Mouse (Mus musculus): ENCODE measurements around the gene Uggt1. TPM values are rescaled to one million over a fixed set of nuclear protein-coding genes. Genes with fewer than 3 reads are reported as not detected.
A peak's percentile ranks its signal among the peaks of the same experiment; 100 is the strongest.

Uggt1 gene
- polyA plus RNA-seq, 1 experiment from 2014 or later, result 15.8 TPM

- Histone ChIP-seq H3K27ac (ENCODE audit: low read depth) (peak overlapping the region; percentile 80), H3K9ac (replicated peaks) (peak overlapping the region; percentile 8; the same call in 1 of the 2 replicates), H3K9me3 (ENCODE audit: low read length) (no peaks in the 10 kb centered on the region), H3K27me3 (ENCODE audit: insufficient read depth, low read length) (no peaks in the 10 kb centered on the region), H3K4me1 (ENCODE audit: insufficient read depth) (peaks cover 58% of the 10 kb centered on the region), H3K36me3 (replicated peaks; ENCODE audit: insufficient read depth, low read length) (no peaks in the 10 kb centered on the region), H3K4me2 (ENCODE audit: low read depth, low read length) (peak overlapping the region; percentile 51), H3K4me3 (ENCODE audit: low read depth, low read length) (peak overlapping the region; percentile 35; the same call in 1 of the 2 replicates)
- ATAC-seq, result no peak
- DNase-seq, result no peak
- TF ChIP-seq CTCF (IDR thresholded peaks at IDR 0.05; ENCODE audit: low read depth) (no peak), EP300 (IDR thresholded peaks at IDR 0.05; ENCODE audit: low read depth) (peak; percentile 15; the same call in 1 of the 2 replicates)
- WGBS (ENCODE audit: insufficient replicate concordance), result 19% methylated on average over 4 of the region's 4 CpGs
Observed at GRCm38 (mm10) chr1:36131154-36131553, 113.4 kb downstream of the Uggt1 start.

GRCm38 (mm10) chr1:36130307-36131035 is 114.0 kb downstream of the Uggt1 start:
- H3K4me1 ChIP-seq (ENCODE audit: insufficient read depth), result peaks cover 58% of the 10 kb centered on the region
- peak overlapping the region; percentile 51 for H3K4me2 ChIP-seq (ENCODE audit: low read depth, low read length)
- no peak overlapping the region for H3K4me3 ChIP-seq (ENCODE audit: low read depth, low read length)
- peak; percentile 75 for DNase-seq
- ATAC-seq, result peak; percentile 85
- WGBS (ENCODE audit: insufficient replicate concordance), result 44% methylated on average over 4 of the region's 4 CpGs
- H3K27me3 ChIP-seq (ENCODE audit: insufficient read depth, low read length), result no peaks in the 10 kb centered on the region
- TF ChIP-seq EP300 (IDR thresholded peaks at IDR 0.05; ENCODE audit: low read depth) (peak; percentile 98), CTCF (IDR thresholded peaks at IDR 0.05; ENCODE audit: low read depth) (no peak)
- H3K9me3 ChIP-seq (ENCODE audit: low read length), result no peaks in the 10 kb centered on the region
- H3K36me3 ChIP-seq (replicated peaks; ENCODE audit: insufficient read depth, low read length), result no peaks in the 10 kb centered on the region
- peak overlapping the region; percentile 80 for H3K27ac ChIP-seq (ENCODE audit: low read depth)
- peak overlapping the region; percentile 22; the same call in 1 of the 2 replicates for H3K9ac ChIP-seq (replicated peaks)

- Histone ChIP-seq H3K27ac (ENCODE audit: low read depth) (peak overlapping the region; percentile 80), H3K9ac (replicated peaks) (0 out of 2 replicates have a peak overlapping the region, but pooled peaks have one; percentile 22), H3K36me3 (replicated peaks; ENCODE audit: insufficient read depth, low read length) (no peaks in the 10 kb centered on the region), H3K9me3 (ENCODE audit: low read length) (no peaks in the 10 kb centered on the region), H3K4me1 (ENCODE audit: insufficient read depth) (peaks cover 58% of the 10 kb centered on the region), H3K4me2 (ENCODE audit: low read depth, low read length) (0 out of 2 replicates have a peak overlapping the region, but pooled peaks have one; percentile 51), H3K4me3 (ENCODE audit: low read depth, low read length) (no peak overlapping the region), H3K27me3 (ENCODE audit: insufficient read depth, low read length) (no peaks in the 10 kb centered on the region)
- no peak for DNase-seq
- 83% methylated on average over 8 of the region's 8 CpGs for WGBS (ENCODE audit: insufficient replicate concordance)
- TF ChIP-seq EP300 (IDR thresholded peaks at IDR 0.05; ENCODE audit: low read depth), result no peak
- no peak for TF ChIP-seq CTCF (IDR thresholded peaks at IDR 0.05; ENCODE audit: low read depth)
- ATAC-seq, result no peak
Observed at GRCm38 (mm10) chr1:36129881-36130280, 114.6 kb downstream of the Uggt1 start.

GRCm38 (mm10) chr1:36129126-36129525 is 115.4 kb downstream of the Uggt1 start:
- DNase-seq (no peak), ATAC-seq (0 out of 2 replicates have a peak, but pooled peaks have one; percentile 8)
- 0 out of 2 replicates have a peak, but pooled peaks have one; percentile 37 for TF ChIP-seq EP300 (IDR thresholded peaks at IDR 0.05; ENCODE audit: low read depth)
- no peak for TF ChIP-seq CTCF (IDR thresholded peaks at IDR 0.05; ENCODE audit: low read depth)
- H3K9ac ChIP-seq (replicated peaks), result no peak overlapping the region
- H3K4me3 ChIP-seq (ENCODE audit: low read depth, low read length), result no peak overlapping the region
- H3K36me3 ChIP-seq (replicated peaks; ENCODE audit: insufficient read depth, low read length), result no peaks in the 10 kb centered on the region
- H3K9me3 ChIP-seq (ENCODE audit: low read length), result no peaks in the 10 kb centered on the region
- no peaks in the 10 kb centered on the region for H3K27me3 ChIP-seq (ENCODE audit: insufficient read depth, low read length)
- H3K4me2 ChIP-seq (ENCODE audit: low read depth, low read length), result no peak overlapping the region; the same call in 1 of the 2 replicates
- 16% methylated on average over 4 of the region's 4 CpGs for WGBS (ENCODE audit: insufficient replicate concordance)
- H3K27ac ChIP-seq (ENCODE audit: low read depth), result peak overlapping the region; percentile 80
- peaks cover 56% of the 10 kb centered on the region for H3K4me1 ChIP-seq (ENCODE audit: insufficient read depth)

- no peak for DNase-seq
- peaks cover 23% of the 10 kb centered on the region for H3K4me1 ChIP-seq (ENCODE audit: insufficient read depth)
- H3K36me3 ChIP-seq (replicated peaks; ENCODE audit: insufficient read depth, low read length), result no peaks in the 10 kb centered on the region
- H3K4me2 ChIP-seq (ENCODE audit: low read depth, low read length), result no peak overlapping the region
- H3K9ac ChIP-seq (replicated peaks), result no peak overlapping the region
- no peak for ATAC-seq
- H3K4me3 ChIP-seq (ENCODE audit: low read depth, low read length), result no peak overlapping the region
- H3K9me3 ChIP-seq (ENCODE audit: low read length), result no peaks in the 10 kb centered on the region
- 74% methylated on average over 7 of the region's 7 CpGs for WGBS (ENCODE audit: insufficient replicate concordance)
- peak overlapping the region; percentile 29; the same call in 1 of the 2 replicates for H3K27ac ChIP-seq (ENCODE audit: low read depth)
- no peaks in the 10 kb centered on the region for H3K27me3 ChIP-seq (ENCODE audit: insufficient read depth, low read length)
- no peak for TF ChIP-seq CTCF (IDR thresholded peaks at IDR 0.05; ENCODE audit: low read depth)
- no peak for TF ChIP-seq EP300 (IDR thresholded peaks at IDR 0.05; ENCODE audit: low read depth)
Observed at GRCm38 (mm10) chr1:36125076-36125475, 119.4 kb downstream of the Uggt1 start.

- Histone ChIP-seq H3K9ac (replicated peaks) (no peak overlapping the region), H3K36me3 (replicated peaks; ENCODE audit: insufficient read depth, low read length) (no peaks in the 10 kb centered on the region), H3K27ac (ENCODE audit: low read depth) (no peak overlapping the region), H3K4me2 (ENCODE audit: low read depth, low read length) (no peak overlapping the region), H3K4me1 (ENCODE audit: insufficient read depth) (no peaks in the 10 kb centered on the region), H3K4me3 (ENCODE audit: low read depth, low read length) (no peak overlapping the region), H3K27me3 (ENCODE audit: insufficient read depth, low read length) (no peaks in the 10 kb centered on the region), H3K9me3 (ENCODE audit: low read length) (no peaks in the 10 kb centered on the region)
- no peak for DNase-seq
- no peak for ATAC-seq
- TF ChIP-seq EP300 (IDR thresholded peaks at IDR 0.05; ENCODE audit: low read depth) (no peak), CTCF (IDR thresholded peaks at IDR 0.05; ENCODE audit: low read depth) (no peak)
- WGBS (ENCODE audit: insufficient replicate concordance), result 78% methylated on average over 8 of the region's 8 CpGs
Observed at GRCm38 (mm10) chr1:36121172-36121571, 123.3 kb downstream of the Uggt1 start.
